Mouse (Mus musculus) limb, embryonic 10.5 days (tissue): Measurements from ENCODE around the gene Fastkd2. TPM values are rescaled to one million over a fixed set of nuclear protein-coding genes. Genes with fewer than 3 reads are reported as not detected.

ENCODE experiments used
- DNase-seq: peaks from one replicate; pipeline ENCODE4 v3.0.0-alpha.2; 2017; ENCODE audit warnings: low spot score
- H3K27ac ChIP-seq: fragments of 300-500 bp; sonication (generic); 2 replicates; pipeline ENCODE4 v1.5.1; 2016; ENCODE audit warnings: mild to moderate bottlenecking
- H3K27me3 ChIP-seq: fragments of 300-500 bp; sonication (generic); 2 replicates; pipeline ENCODE4 v1.6.1; 2016; ENCODE audit warnings: low read depth, mild to moderate bottlenecking; ENCODE audit not compliant: poor library complexity, severe bottlenecking
- H3K36me3 ChIP-seq: fragments of 300-500 bp; sonication (generic); 2 replicates; pipeline ENCODE4 v1.6.1; 2016; ENCODE audit warnings: mild to moderate bottlenecking, moderate library complexity
- H3K4me1 ChIP-seq: fragments of 300-500 bp; sonication (generic); 2 replicates; pipeline ENCODE4 v1.6.1; 2016
- H3K4me3 ChIP-seq: fragments of 300-500 bp; sonication (generic); 2 replicates; pipeline ENCODE4 v1.5.1; 2016; ENCODE audit warnings: mild to moderate bottlenecking, moderate library complexity
- H3K9me3 ChIP-seq: fragments of 300-500 bp; sonication (generic); replicated peaks from 2 replicates; pipeline ENCODE4 v1.6.1; 2016; ENCODE audit warnings: mild to moderate bottlenecking
- WGBS: fragments of 180-500 bp; shearing (Covaris S2); methylation state at CpG from one replicate; pipeline ENCODE4 v1.1.7; 2016; 5-methylcytosine and 5-hydroxymethylcytosine counted together
- polyA plus RNA-seq: library from polyadenylated mRNA; unstranded; fragments of >200 nt; fragmentation: Nextera tagmentation; extraction: Ambion mirVana; gene quantifications from 2 replicates; pipeline ENCODE4 v1.2.1, GENCODE M21; 2016

The Fastkd2 gene
- polyA plus RNA-seq = 69.8 and 70.8 TPM in 2 replicates

- Histone ChIP-seq H3K9me3 (no peaks in the 10 kb centered on the region), H3K27ac (peak within 1 kb of the TSS; percentile 84), H3K4me1 (peaks cover 15% of the 10 kb centered on the region), H3K4me3 (peak within 1 kb of the TSS; percentile 77), H3K36me3 (no peaks in the 10 kb centered on the region), H3K27me3 (no peaks in the 10 kb centered on the region)
- DNase-seq = peak; percentile 84
- WGBS = under 1% methylated on average over 31 of the region's 31 CpGs
Observed at GRCm38 (mm10) chr1:63730240-63730771, at the start of gene Fastkd2, which contains the start of gene Mdh1b. Gene Fastkd2 (plus strand): TSS chr1:63730614. Gene Mdh1b (minus strand): TSS chr1:63730318.

GRCm38 (mm10) chr1:63686827-63687226 lies 43.6 kb upstream of the Fastkd2 start, which contains the start of gene Dytn:
Gene Dytn (minus strand): TSS chr1:63686927.
- Histone ChIP-seq H3K4me3 (no peak within 1 kb of the TSS), H3K9me3 (no peaks in the 10 kb centered on the region), H3K27me3 (no peaks in the 10 kb centered on the region), H3K27ac (no peak within 1 kb of the TSS), H3K36me3 (no peaks in the 10 kb centered on the region), H3K4me1 (no peaks in the 10 kb centered on the region)
- WGBS = 91% methylated on average over 4 of the region's 4 CpGs
- no peak for DNase-seq

GRCm38 (mm10) chr1:63696861-63697260 lies 33.6 kb upstream of the Fastkd2 start:
- Histone ChIP-seq H3K4me3 (no peak overlapping the region), H3K27me3 (no peaks in the 10 kb centered on the region), H3K9me3 (no peaks in the 10 kb centered on the region), H3K36me3 (no peaks in the 10 kb centered on the region), H3K27ac (no peak overlapping the region), H3K4me1 (no peaks in the 10 kb centered on the region)
- 84% methylated on average over 3 of the region's 3 CpGs for WGBS
- no peak for DNase-seq

- DNase-seq = no peak
- H3K27me3 ChIP-seq = no peaks in the 10 kb centered on the region
Observed at GRCm38 (mm10) chr1:63705733-63706132, 24.7 kb upstream of the Fastkd2 start.

GRCm38 (mm10) chr1:63708876-63709275 lies 21.5 kb upstream of the Fastkd2 start:
- WGBS = 84% methylated on average over 3 of the region's 3 CpGs
- Histone ChIP-seq H3K4me3 (no peak overlapping the region), H3K4me1 (0 out of 2 replicates have a peak, but pooled peaks cover 3% of the 10 kb centered on the region), H3K27ac (no peak overlapping the region), H3K27me3 (no peaks in the 10 kb centered on the region), H3K36me3 (no peaks in the 10 kb centered on the region), H3K9me3 (no peaks in the 10 kb centered on the region)
- DNase-seq = no peak

More at GRCm38 (mm10) chr1:63705733-63706132, 24.7 kb upstream of the Fastkd2 start:
- H3K27ac ChIP-seq = no peak overlapping the region
- 81% methylated on average over 5 of the region's 5 CpGs for WGBS
- 0 out of 2 replicates have a peak, but pooled peaks cover 3% of the 10 kb centered on the region for H3K4me1 ChIP-seq
- H3K4me3 ChIP-seq = no peak overlapping the region
- no peaks in the 10 kb centered on the region for H3K36me3 ChIP-seq
- no peaks in the 10 kb centered on the region for H3K9me3 ChIP-seq

GRCm38 (mm10) chr1:63720161-63720560 lies 10.3 kb upstream of the Fastkd2 start:
- Histone ChIP-seq H3K36me3 (no peaks in the 10 kb centered on the region), H3K4me3 (no peak overlapping the region), H3K9me3 (no peaks in the 10 kb centered on the region), H3K4me1 (no peaks in the 10 kb centered on the region), H3K27ac (no peak overlapping the region), H3K27me3 (no peaks in the 10 kb centered on the region)
- no peak for DNase-seq
- WGBS = 90% methylated on average over 7 of the region's 7 CpGs

- Histone ChIP-seq H3K4me3 (peak overlapping the region; percentile 77), H3K27ac (peak overlapping the region; percentile 84; the same call in 1 of the 2 replicates), H3K36me3 (no peaks in the 10 kb centered on the region), H3K27me3 (no peaks in the 10 kb centered on the region), H3K9me3 (no peaks in the 10 kb centered on the region), H3K4me1 (peaks cover 15% of the 10 kb centered on the region)
- peak; percentile 31 for DNase-seq
- 39% methylated on average over 8 of the region's 8 CpGs for WGBS
Observed at GRCm38 (mm10) chr1:63729796-63730195, 618 bp upstream of the Fastkd2 start.

GRCm38 (mm10) chr1:63756005-63756404 lies 25.6 kb downstream of the Fastkd2 start:
- Histone ChIP-seq H3K27me3 (no peaks in the 10 kb centered on the region), H3K4me3 (no peak overlapping the region), H3K4me1 (no peaks in the 10 kb centered on the region), H3K36me3 (peaks cover 29% of the 10 kb centered on the region), H3K9me3 (no peaks in the 10 kb centered on the region), H3K27ac (no peak overlapping the region)
- WGBS = 74% methylated on average over 2 of the region's 2 CpGs
- no peak for DNase-seq

- H3K36me3 ChIP-seq = no peaks in the 10 kb centered on the region
- 31% methylated on average over 3 of the region's 3 CpGs for WGBS
- H3K27ac ChIP-seq = peak overlapping the region; percentile 61
Observed at GRCm38 (mm10) chr1:63763212-63763694, 32.8 kb downstream of the Fastkd2 start.

GRCm38 (mm10) chr1:63763881-63764386 lies 33.5 kb downstream of the Fastkd2 start:
- Histone ChIP-seq H3K27me3 (no peaks in the 10 kb centered on the region), H3K27ac (peak overlapping the region; percentile 61; the same call in 1 of the 2 replicates), H3K4me1 (peaks cover 42% of the 10 kb centered on the region), H3K36me3 (no peaks in the 10 kb centered on the region), H3K9me3 (no peaks in the 10 kb centered on the region), H3K4me3 (no peak overlapping the region)
- no peak for DNase-seq
- 73% methylated on average over 7 of the region's 7 CpGs for WGBS

More at GRCm38 (mm10) chr1:63763212-63763694, 32.8 kb downstream of the Fastkd2 start:
- peak; percentile 40 for DNase-seq
- H3K9me3 ChIP-seq = no peaks in the 10 kb centered on the region
- no peaks in the 10 kb centered on the region for H3K27me3 ChIP-seq
- no peak overlapping the region for H3K4me3 ChIP-seq
- H3K4me1 ChIP-seq = peaks cover 35% of the 10 kb centered on the region

- Histone ChIP-seq H3K4me3 (no peak overlapping the region), H3K36me3 (no peaks in the 10 kb centered on the region), H3K4me1 (peaks cover 43% of the 10 kb centered on the region), H3K9me3 (no peaks in the 10 kb centered on the region), H3K27ac (no peak overlapping the region), H3K27me3 (no peaks in the 10 kb centered on the region)
- WGBS = 93% methylated on average over 7 of the region's 7 CpGs
- DNase-seq = no peak
Observed at GRCm38 (mm10) chr1:63764395-63764794, 34.0 kb downstream of the Fastkd2 start.

- Histone ChIP-seq H3K36me3 (no peaks in the 10 kb centered on the region), H3K9me3 (no peaks in the 10 kb centered on the region), H3K27me3 (no peaks in the 10 kb centered on the region), H3K4me3 (no peak overlapping the region), H3K4me1 (peaks cover 37% of the 10 kb centered on the region), H3K27ac (peak overlapping the region; percentile 68)
- DNase-seq = peak; percentile 44
- WGBS = 45% methylated on average over 8 of the region's 8 CpGs
Observed at GRCm38 (mm10) chr1:63768112-63768511, 37.7 kb downstream of the Fastkd2 start.

GRCm38 (mm10) chr1:63769167-63769566 lies 38.8 kb downstream of the Fastkd2 start, which contains the start of gene 4933402D24Rik:
Gene 4933402D24Rik (minus strand): TSS chr1:63769267.
- H3K36me3 ChIP-seq = no peaks in the 10 kb centered on the region
- 88% methylated on average over 5 of the region's 5 CpGs for WGBS
- no peaks in the 10 kb centered on the region for H3K27me3 ChIP-seq
- no peaks in the 10 kb centered on the region for H3K9me3 ChIP-seq
- DNase-seq = no peak
- peak within 1 kb of the TSS; percentile 68 for H3K27ac ChIP-seq
- no peak within 1 kb of the TSS for H3K4me3 ChIP-seq
- peaks cover 26% of the 10 kb centered on the region for H3K4me1 ChIP-seq
